Mouse (Mus musculus): ENCODE data around the gene Tulp1. TPM values are rescaled to one million over a fixed set of nuclear protein-coding genes. Genes with fewer than 3 reads are reported as not detected.

The Tulp1 gene
- 0.27 TPM for polyA plus RNA-seq (2012; fragmentation: generic; extraction: Trizol)
- long read RNA-seq, experiment 1: 0 reads
- long read RNA-seq, experiment 2: 0 reads

GRCm38 (mm10) chr17:28365122-28365521 lies at the start of gene Tulp1:
Gene Tulp1 (minus strand): TSS chr17:28365222.
- no peaks in the 10 kb centered on the region for H3K36me3 ChIP-seq (ENCODE audit: control insufficient read depth, insufficient read depth)
- no peak within 1 kb of the TSS for H3ac ChIP-seq (ENCODE audit: control insufficient read depth, insufficient read length, low read depth)
- no peaks in the 10 kb centered on the region for H3K79me3 ChIP-seq (ENCODE audit: low read depth)
- H3K79me2 ChIP-seq (ENCODE audit: control insufficient read depth, insufficient read depth): no peaks in the 10 kb centered on the region
- H3K4me3 ChIP-seq (ENCODE audit: insufficient read depth, poor library complexity, severe bottlenecking): no peak within 1 kb of the TSS
- H3K27me3 ChIP-seq (ENCODE audit: control insufficient read depth, insufficient read depth, insufficient read length): no peaks in the 10 kb centered on the region
- TF ChIP-seq MYOG (IDR thresholded peaks at IDR 0.05; ENCODE audit: control insufficient read depth, extremely low read depth, insufficient read length): no peak

GRCm38 (mm10) chr17:28411381-28411960 lies 46.4 kb upstream of the Tulp1 start:
- H3K4me3 ChIP-seq (ENCODE audit: insufficient read depth, poor library complexity, severe bottlenecking): no peak overlapping the region
- H3ac ChIP-seq (ENCODE audit: control insufficient read depth, insufficient read length, low read depth): no peak overlapping the region
- TF ChIP-seq MYOG (IDR thresholded peaks at IDR 0.05; ENCODE audit: control insufficient read depth, extremely low read depth, insufficient read length) (no peak), USF1 (IDR thresholded peaks at IDR 0.05; ENCODE audit: low read depth) (no peak), MYOD1 (IDR thresholded peaks at IDR 0.05; ENCODE audit: control insufficient read depth, insufficient read length, low read depth) (no peak), CEBPB (IDR thresholded peaks at IDR 0.05; ENCODE audit: low read depth) (no peak), CTCF (IDR thresholded peaks at IDR 0.05; ENCODE audit: control insufficient read depth, insufficient read depth, insufficient read length) (no peak), MAX (IDR thresholded peaks at IDR 0.05) (no peak), FOSL1 (IDR thresholded peaks at IDR 0.05; ENCODE audit: insufficient read depth, low read length, poor library complexity, severe bottlenecking) (no peak)
- H3K79me2 ChIP-seq (ENCODE audit: control insufficient read depth, insufficient read depth): no peaks in the 10 kb centered on the region
- H3K79me3 ChIP-seq (ENCODE audit: low read depth): no peaks in the 10 kb centered on the region
- H3K36me3 ChIP-seq (ENCODE audit: control insufficient read depth, insufficient read depth): peaks cover 31% of the 10 kb centered on the region
- H3K27me3 ChIP-seq (ENCODE audit: control insufficient read depth, insufficient read depth, insufficient read length): no peaks in the 10 kb centered on the region

- TF ChIP-seq MYOD1 (IDR thresholded peaks at IDR 0.05; ENCODE audit: control insufficient read depth, insufficient read length, low read depth) (no peak), CTCF (IDR thresholded peaks at IDR 0.05; ENCODE audit: control insufficient read depth, insufficient read depth, insufficient read length) (no peak), FOSL1 (IDR thresholded peaks at IDR 0.05; ENCODE audit: insufficient read depth, low read length, poor library complexity, severe bottlenecking) (no peak), CEBPB (IDR thresholded peaks at IDR 0.05; ENCODE audit: low read depth) (no peak), USF1 (IDR thresholded peaks at IDR 0.05; ENCODE audit: low read depth) (no peak), MYOG (IDR thresholded peaks at IDR 0.05; ENCODE audit: control insufficient read depth, extremely low read depth, insufficient read length) (no peak), MAX (IDR thresholded peaks at IDR 0.05) (no peak)
- no peaks in the 10 kb centered on the region for H3K79me2 ChIP-seq (ENCODE audit: control insufficient read depth, insufficient read depth)
- no peak overlapping the region for H3ac ChIP-seq (ENCODE audit: control insufficient read depth, insufficient read length, low read depth)
- H3K79me3 ChIP-seq (ENCODE audit: low read depth): no peaks in the 10 kb centered on the region
- H3K4me3 ChIP-seq (ENCODE audit: insufficient read depth, poor library complexity, severe bottlenecking): no peak overlapping the region
- no peaks in the 10 kb centered on the region for H3K27me3 ChIP-seq (ENCODE audit: control insufficient read depth, insufficient read depth, insufficient read length)
- H3K36me3 ChIP-seq (ENCODE audit: control insufficient read depth, insufficient read depth): peaks cover 35% of the 10 kb centered on the region
Observed at GRCm38 (mm10) chr17:28410731-28411130, 45.7 kb upstream of the Tulp1 start.

- peaks cover 28% of the 10 kb centered on the region for H3K36me3 ChIP-seq (ENCODE audit: control insufficient read depth, insufficient read depth)
- no peaks in the 10 kb centered on the region for H3K27me3 ChIP-seq (ENCODE audit: control insufficient read depth, insufficient read depth, insufficient read length)
- no peak overlapping the region for H3K4me3 ChIP-seq (ENCODE audit: insufficient read depth, poor library complexity, severe bottlenecking)
- no peaks in the 10 kb centered on the region for H3K79me2 ChIP-seq (ENCODE audit: control insufficient read depth, insufficient read depth)
- no peaks in the 10 kb centered on the region for H3K79me3 ChIP-seq (ENCODE audit: low read depth)
- TF ChIP-seq FOSL1 (IDR thresholded peaks at IDR 0.05; ENCODE audit: insufficient read depth, low read length, poor library complexity, severe bottlenecking): no peak
- TF ChIP-seq USF1 (IDR thresholded peaks at IDR 0.05; ENCODE audit: low read depth): no peak
- TF ChIP-seq CTCF (IDR thresholded peaks at IDR 0.05; ENCODE audit: control insufficient read depth, insufficient read depth, insufficient read length): no peak
- no peak for TF ChIP-seq CEBPB (IDR thresholded peaks at IDR 0.05; ENCODE audit: low read depth)
- TF ChIP-seq MYOG (IDR thresholded peaks at IDR 0.05; ENCODE audit: control insufficient read depth, extremely low read depth, insufficient read length): no peak
- TF ChIP-seq MAX (IDR thresholded peaks at IDR 0.05): no peak
- no peak for TF ChIP-seq MYOD1 (IDR thresholded peaks at IDR 0.05; ENCODE audit: control insufficient read depth, insufficient read length, low read depth)
- no peak overlapping the region for H3ac ChIP-seq (ENCODE audit: control insufficient read depth, insufficient read length, low read depth)
Observed at GRCm38 (mm10) chr17:28408251-28408918, 43.4 kb upstream of the Tulp1 start.

- Histone ChIP-seq H3K36me3 (ENCODE audit: control insufficient read depth, insufficient read depth) (peaks cover 24% of the 10 kb centered on the region), H3K27me3 (ENCODE audit: control insufficient read depth, insufficient read depth, insufficient read length) (no peaks in the 10 kb centered on the region), H3K79me3 (ENCODE audit: low read depth) (no peaks in the 10 kb centered on the region), H3K4me3 (ENCODE audit: insufficient read depth, poor library complexity, severe bottlenecking) (no peak overlapping the region), H3K79me2 (ENCODE audit: control insufficient read depth, insufficient read depth) (no peaks in the 10 kb centered on the region), H3ac (ENCODE audit: control insufficient read depth, insufficient read length, low read depth) (no peak overlapping the region)
- TF ChIP-seq CTCF (IDR thresholded peaks at IDR 0.05; ENCODE audit: control insufficient read depth, insufficient read depth, insufficient read length): peak; percentile 96
- TF ChIP-seq MYOD1 (IDR thresholded peaks at IDR 0.05; ENCODE audit: control insufficient read depth, insufficient read length, low read depth): no peak
- no peak for TF ChIP-seq USF1 (IDR thresholded peaks at IDR 0.05; ENCODE audit: low read depth)
- no peak for TF ChIP-seq MAX (IDR thresholded peaks at IDR 0.05)
- no peak for TF ChIP-seq CEBPB (IDR thresholded peaks at IDR 0.05; ENCODE audit: low read depth)
Observed at GRCm38 (mm10) chr17:28407418-28408250, 42.6 kb upstream of the Tulp1 start.
